Mouse (Mus musculus): ENCODE results near the gene Adam12.

GRCm38 (mm10) chr7:134088548-134089347, 143.2 kb downstream of the Adam12 start:
- no peak for TF ChIP-seq EP300 (IDR thresholded peaks at IDR 0.05; ENCODE audit: low read depth)
- TF ChIP-seq CTCF (IDR thresholded peaks at IDR 0.05; ENCODE audit: low read depth) = no peak
